Mouse (Mus musculus): ENCODE data around the gene Abhd5.
"Not testable (repeated sequence)": the region's sequence is repeated elsewhere in the genome, so short reads cannot be mapped to it uniquely, and the experiment has no call there.

Gene Abhd5

DNA sequence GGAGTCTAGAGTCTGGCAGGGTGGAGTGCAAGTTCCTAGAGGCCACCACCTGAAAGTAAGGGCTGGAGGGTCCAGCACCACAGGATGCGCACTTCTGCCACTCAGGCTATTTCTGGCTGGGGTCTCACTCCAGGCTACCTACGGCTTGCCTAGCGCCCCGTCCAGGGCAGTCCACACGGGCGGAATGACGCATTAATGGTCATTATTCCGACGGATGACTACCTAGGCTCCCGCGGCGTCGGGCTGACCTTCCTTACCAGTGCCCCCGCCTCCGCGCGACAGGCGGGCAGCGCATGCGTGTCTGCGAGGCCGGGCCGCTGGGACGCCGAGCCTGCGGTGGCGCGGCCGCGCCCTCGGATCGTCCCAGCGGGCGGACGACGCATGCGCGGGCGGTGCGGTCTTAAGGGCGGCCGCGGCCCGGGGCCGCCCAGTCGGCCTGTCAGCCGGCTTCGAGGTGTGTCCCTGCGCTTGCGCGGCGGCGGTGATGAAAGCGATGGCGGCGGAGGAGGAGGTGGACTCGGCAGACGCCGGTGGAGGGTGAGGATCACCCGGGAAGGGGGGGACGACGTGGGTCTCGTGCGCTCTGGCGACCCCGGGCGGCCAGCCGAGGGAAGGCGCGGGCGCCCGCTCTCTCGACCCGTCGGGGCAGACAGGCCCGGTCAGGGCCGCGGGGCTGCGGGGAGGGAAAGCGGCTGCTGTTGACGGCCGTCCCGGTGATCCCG is at the start of gene Abhd5:
Gene Abhd5 (plus strand): TSS at position 306 of the 722 bp plus-strand sequence.
- peak; percentile 96 to 97 for DNase-seq

DNA sequence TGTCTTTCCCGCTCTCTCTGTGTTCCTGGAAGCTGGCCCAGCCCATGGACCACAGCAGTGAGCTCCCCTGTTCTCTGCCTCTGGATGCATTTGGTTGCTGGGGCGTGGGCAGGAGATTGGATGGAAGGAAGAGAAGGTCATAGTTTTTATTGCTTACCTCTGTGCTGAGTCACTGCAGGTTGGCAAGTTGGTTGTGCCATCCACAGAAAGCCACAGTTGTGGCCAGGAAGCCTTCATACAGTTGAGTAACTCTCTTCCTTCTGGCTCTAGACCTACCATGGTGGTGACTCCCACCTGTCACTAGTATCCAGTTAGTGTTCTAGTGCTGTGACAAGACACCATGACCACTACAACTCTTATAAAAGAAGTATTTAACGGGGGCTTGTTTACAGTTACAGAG is 46.1 kb upstream of the Abhd5 start:
- DNase-seq = no peak

DNA sequence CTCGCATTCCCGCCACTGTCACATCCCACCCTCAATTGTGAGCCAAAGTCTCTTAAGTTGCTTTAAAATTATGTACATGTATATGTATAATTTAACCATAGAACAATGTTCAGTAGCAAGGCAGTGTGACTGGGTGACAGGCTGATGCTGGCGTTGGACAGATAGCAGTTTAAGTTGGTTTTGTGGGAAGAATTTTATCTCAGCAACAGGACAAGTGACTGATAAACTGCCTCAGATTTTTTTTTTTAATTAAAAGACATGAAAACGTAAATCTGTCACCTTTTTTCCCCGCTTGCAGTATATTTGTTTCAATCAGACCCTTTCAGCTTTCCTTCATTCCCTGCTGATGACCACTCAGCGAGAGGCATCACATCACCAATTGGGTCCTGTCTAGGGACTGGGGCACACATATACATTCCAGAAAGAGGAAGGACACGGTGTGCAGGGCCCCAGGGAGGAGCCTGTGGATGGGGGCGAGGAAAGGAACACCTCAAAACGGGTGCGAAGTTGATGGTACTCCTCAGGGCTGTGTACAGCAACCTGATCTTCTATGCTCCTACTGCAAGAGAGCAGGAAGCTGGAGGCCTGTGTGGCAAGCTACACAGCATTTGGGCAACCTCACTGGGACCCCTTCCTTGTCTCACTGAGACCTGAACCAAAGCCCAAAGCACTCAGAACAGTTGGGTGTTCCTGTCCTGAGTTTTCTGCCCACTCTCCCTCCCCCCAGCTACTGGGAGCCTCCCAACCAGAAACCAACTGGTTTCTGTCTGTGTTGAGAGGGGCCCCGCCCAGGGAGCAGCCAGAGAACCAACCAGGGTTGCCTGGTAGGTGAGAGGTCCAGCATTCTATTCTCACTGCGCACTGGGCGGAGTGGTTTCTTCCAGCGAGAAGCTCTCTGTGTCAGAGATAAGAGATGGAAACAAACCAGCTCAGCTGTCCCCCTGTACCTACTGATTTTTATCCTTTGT is 42.1 kb upstream of the Abhd5 start:
- peak; percentile 69 to 83 for DNase-seq

DNA sequence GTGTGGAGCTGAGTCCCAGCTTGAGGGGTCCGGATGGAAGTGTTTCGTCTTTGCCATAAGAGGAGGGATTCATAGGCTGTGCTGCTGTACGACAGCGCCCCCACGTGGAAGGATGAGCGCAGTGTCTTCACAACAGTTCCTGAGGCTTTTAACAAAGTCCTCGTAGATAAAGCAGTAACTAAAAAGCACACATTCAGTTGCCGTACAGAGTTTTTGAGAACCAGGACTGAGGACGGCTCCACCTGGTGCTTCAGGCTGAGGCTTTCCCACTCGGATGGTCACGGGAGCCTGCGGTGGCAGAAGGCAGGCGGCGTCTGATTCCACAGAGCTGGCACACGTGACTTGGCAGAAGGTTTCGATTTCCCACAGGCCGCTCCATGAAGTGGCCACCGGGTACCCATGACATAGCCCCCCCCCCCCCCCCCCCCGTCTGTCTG is 40.8 kb upstream of the Abhd5 start:
- peak; percentile 84 to 88 for DNase-seq

DNA sequence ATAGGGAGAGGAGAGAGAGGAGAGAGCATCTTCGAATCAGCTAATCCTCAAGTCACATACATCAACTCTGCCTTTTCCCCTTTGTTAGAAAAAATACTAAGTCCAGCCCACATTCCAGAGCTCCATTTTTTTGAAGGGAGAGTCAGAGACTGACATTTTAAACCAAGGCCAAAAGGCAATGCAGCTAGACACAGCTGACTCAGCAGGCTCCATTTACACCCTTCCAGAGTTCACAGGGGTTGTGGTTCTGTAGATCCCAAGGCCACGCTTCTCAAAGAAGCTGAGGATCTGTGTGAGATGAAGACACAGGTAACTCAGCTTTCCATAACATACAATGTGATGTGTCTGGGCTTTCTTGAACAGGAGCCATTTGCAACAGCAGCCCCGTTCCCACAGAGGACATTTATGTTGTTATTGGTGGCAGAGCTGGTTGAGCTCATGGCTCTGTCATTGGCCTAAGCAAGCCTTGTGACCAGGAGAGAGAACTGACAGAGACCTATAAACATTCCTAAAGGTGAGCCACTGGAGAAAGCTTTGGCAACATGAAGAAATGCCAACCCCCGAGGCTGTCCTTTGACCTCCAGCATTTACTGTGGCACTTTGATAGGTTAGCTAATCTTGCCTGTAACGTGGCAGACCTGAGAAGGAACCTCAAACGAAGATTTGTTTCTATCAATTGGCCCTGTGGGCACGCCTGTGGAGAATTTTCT is 40.2 kb upstream of the Abhd5 start:
- DNase-seq = no peak

- DNase-seq = no peak
Observed at GRCm38 (mm10) chr9:122312296-122312990, 39.0 kb upstream of the Abhd5 start.

GRCm38 (mm10) chr9:122313128-122313527 is 38.3 kb upstream of the Abhd5 start:
- DNase-seq = not testable (repeated sequence)

GRCm38 (mm10) chr9:122314386-122314785 is 37.0 kb upstream of the Abhd5 start:
- no peak for DNase-seq

DNA sequence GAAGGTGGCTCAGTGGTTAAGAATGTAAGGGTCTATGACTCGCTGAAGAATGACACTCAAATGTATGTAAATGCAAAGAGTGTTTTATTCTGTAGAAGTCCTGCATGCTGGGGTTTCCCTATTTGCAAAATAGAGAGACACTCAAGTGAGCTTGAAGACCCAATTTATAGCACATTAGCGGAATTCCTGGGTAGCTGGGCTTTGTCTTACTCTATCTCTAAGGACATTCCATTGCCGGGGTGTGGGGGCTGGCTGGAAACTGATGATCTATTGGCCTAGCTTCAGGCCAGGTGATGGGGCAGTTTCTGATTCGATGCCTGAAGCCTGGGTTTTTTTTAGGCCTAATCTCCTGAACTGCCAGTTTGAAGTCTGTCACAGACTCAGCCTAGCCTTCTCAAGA is 36.5 kb upstream of the Abhd5 start:
- DNase-seq = no peak

GRCm38 (mm10) chr9:122315501-122315900 is 35.9 kb upstream of the Abhd5 start:
- no peak for DNase-seq

GRCm38 (mm10) chr9:122316562-122316961 is 34.8 kb upstream of the Abhd5 start:
- no peak for DNase-seq

GRCm38 (mm10) chr9:122320626-122321025 is 30.8 kb upstream of the Abhd5 start:
- DNase-seq = peak; percentile 39 to 67

GRCm38 (mm10) chr9:122322356-122322755 is 29.1 kb upstream of the Abhd5 start:
- no peak for DNase-seq

- peak in 1 of 2 experiments; percentile 43 for DNase-seq
Observed at GRCm38 (mm10) chr9:122325996-122326395, 25.4 kb upstream of the Abhd5 start.

- no peak for DNase-seq
Observed at GRCm38 (mm10) chr9:122328199-122328598, 23.2 kb upstream of the Abhd5 start.

DNA sequence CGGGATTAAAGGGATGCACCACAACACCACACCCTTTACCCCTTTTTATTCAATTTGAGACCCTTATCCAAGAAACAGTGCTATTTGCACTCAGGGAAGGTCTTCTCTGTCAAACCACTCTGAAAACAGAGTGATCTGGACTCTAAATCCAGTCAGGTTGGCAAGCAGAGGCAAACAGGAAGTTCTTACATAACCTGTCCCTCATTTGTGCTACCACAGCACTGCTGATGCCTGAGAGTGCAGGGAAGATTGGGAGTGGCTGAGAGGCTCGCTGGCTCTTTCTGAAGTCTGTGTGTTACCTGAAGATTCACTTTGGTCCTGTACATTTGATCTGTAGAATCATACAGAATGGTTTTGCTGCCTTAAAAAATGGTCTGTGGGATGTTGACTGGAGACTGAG is 14.7 kb upstream of the Abhd5 start:
- no peak for DNase-seq

DNA sequence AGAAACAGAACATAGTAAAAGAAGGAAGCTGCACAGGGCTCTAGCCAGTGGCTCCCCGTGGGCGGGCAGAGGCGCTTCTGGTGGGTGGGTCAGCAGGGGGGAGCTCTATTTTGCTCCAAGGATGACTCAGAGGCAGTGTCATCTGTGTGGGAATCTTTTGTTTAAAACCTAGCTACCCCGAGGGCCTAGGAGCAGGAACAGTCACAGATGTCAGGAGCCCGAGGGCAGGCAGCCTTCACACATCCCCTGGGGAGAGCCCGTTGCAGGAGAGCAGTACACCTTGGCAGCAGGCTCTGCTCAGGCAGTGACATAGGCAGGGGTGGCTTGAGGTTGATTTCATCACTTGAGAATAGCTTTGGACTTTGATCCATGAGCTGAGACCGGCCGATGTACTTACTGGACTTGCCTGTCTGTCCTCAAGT is 13.9 kb upstream of the Abhd5 start:
- no peak for DNase-seq

GRCm38 (mm10) chr9:122339972-122340371 is 11.4 kb upstream of the Abhd5 start:
- no peak for DNase-seq

DNA sequence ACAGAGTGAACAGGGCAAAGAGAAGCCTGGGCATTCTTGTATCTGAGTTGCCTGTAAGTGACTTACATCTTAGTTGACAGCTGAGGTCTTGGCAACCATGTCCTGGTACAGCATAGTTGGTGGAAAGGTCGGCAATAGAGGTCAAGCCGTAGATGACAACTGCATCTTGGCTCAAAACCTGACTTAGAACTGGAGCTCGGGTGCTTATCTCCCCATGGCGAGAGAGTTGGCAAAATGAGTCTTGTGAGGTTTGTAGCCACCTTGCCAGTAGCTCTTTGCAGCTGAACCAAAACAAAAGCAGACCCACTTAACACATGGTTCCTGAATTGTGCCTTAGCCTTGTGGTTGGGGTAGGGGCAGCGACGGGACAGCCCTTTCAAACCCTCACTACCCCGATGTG is 8.0 kb upstream of the Abhd5 start:
- no peak for DNase-seq

DNA sequence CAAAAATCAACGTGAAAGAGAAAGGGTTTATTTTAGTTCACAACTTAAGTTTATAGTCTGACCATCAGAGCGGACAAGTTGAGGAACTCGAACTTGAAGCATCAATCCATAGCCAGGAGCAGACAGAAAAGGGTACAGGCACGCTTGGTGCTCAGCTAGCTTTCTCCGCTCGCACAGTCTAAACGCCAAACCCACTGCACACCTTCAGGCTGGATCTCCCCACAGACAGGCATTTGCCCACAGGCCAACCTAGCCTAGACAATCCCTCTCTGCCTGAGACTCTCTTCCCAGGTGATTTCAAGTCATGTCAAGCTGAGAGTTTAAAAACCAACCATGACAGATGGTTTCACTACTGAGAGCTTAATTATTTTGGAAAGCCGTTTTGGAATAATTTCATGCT is 6.8 kb upstream of the Abhd5 start:
- DNase-seq = no peak

GRCm38 (mm10) chr9:122345291-122345690 is 6.1 kb upstream of the Abhd5 start:
- no peak for DNase-seq

DNA sequence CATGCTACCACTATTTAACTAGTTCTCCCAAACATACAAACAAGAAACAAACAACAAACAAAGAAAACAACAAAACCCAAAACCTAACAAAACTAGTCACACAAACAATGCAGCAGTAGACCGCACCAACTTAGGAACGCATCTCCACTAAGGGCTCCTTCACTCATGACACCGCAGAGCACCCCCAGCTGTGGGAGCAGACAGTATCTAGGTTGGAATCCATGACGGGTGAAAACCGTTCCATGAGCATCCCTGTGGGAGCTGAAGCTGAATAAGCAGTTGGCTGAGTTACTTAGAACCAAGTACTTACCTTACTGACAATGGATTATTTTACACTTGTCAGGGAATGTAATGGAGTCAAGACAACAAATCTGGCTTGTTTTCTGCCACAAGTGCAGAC is 5.3 kb upstream of the Abhd5 start:
- no peak for DNase-seq

GRCm38 (mm10) chr9:122347882-122348281 is 3.5 kb upstream of the Abhd5 start:
- DNase-seq = no peak

Measured in lung, adult 18-20 months (tissue).